Mouse (Mus musculus) telencephalon, adult 2 months (tissue): ENCODE measurements around the gene Arpc4.

ENCODE experiments used
- DNase-seq: peaks from one replicate; pipeline ENCODE4 v3.0.0-alpha.2; 2011; ENCODE audit warnings: low read depth, low spot score

Gene Arpc4

DNA sequence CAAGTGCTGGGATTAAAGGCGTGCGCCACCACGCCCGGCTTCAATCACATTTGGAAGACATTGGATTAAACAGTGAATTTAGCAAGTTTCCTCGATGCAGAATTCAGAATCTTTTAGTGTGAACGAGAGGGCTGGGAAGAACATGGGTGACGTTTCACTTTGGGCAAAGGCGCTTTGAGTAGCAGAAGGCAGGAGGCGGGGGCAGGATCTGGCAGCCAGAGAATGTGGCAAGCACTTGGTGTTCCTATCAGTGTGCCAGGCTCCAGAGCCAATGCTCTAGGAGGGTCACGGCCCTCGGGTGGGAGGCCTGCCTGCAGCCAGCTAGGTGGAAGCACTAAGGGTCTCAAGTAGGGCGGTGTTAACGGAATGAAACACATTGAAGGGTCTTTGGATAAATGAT lies 24.2 kb downstream of the Arpc4 start:
- DNase-seq = peak; percentile 59

DNA sequence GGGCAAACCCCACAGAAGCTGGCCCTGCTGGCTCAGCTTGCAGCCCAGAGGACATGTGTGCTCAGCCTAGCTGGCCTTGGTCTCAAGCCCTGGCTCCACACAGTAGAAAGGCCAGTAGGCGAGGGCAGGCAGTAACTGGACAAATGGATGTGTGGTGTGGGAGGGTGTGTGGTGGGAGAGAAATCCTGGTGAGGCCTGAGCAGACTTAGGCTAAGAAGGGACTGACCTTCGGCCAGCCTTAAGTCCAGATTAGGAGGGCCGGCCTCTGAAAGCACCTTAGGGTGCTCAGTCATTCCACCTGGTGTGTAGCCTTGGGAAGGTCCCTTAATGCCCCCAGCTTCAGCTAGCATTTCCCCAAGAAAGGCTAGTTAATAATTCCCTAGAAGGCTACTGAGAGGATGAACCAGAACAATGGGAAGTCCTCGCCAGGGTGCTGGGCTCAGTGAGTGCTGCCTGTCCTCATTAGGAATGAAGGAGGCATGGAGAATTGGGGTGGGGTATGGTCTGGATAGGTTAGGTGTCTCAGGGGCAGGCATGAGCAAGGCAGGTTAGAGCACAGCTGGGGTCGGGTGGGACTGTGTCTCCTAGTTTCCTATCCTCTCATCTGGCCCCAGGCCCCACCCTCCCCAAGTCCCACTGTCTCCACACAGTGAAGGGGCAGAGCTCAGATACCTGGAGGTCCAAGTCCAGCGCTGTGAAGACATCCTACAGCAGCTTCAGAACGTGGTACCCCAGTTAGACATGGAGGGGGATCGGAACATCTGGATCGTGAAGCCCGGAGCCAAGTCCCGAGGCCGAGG lies 26.9 kb downstream of the Arpc4 start:
- no peak for DNase-seq

DNA sequence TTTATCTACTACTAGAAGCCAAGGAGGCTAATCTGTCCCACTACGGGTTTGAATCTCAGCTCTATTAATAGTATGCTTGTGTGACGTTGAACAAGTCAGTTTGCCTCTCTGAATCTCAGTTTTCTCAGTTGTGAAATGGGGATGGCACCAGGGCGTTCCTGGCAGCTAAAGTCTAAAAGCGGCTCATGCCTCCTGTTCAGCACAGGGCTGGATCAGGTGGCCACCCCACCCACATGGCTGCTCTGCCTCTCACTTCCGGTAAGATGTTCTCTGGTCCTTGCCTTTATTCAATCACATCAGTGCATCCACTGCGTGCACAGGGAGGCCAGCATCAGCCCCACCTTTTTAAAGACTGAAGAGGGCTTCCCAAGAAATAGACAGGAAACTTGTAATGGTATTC lies 27.6 kb downstream of the Arpc4 start:
- peak; percentile 81 for DNase-seq

DNA sequence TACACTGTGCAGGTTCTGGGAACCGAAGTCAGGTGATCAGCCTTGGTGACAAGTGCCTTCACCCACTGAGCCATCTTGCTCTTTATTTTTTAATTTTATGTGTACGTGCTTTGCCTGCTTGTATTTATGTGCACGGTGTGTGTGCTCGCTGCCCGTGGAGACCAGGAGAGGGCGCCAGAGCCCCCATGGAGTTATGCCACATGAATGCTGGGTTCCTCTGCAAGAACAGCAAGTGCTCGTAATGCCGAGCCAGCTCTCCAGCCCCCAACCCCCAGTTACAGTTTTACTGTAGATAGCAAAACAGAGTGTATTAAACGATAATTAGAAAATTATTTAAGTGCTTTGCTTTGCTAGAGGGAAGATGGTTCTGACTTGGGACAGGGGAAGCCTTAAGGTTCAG lies 28.8 kb downstream of the Arpc4 start:
- no peak for DNase-seq

DNA sequence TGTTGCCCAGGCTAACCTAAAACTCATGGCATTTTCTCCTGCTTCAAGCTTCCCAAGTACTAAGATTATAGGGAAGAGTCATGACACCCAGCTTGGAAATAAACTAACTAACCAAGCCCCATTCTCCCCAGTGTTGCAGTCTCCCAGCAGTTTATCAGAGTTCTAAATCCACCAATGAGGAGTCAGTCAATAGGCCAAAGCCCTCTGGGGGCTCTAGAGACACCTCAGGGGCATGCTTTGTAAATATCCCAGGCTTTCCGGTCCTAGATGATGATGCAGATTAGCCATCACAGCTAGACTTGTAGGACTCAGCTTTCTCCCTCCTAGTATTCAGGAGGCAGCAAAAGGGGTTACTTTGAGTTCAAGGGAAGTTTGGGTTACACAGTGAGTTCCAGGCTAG lies 32.1 kb downstream of the Arpc4 start:
- DNase-seq = no peak

DNA sequence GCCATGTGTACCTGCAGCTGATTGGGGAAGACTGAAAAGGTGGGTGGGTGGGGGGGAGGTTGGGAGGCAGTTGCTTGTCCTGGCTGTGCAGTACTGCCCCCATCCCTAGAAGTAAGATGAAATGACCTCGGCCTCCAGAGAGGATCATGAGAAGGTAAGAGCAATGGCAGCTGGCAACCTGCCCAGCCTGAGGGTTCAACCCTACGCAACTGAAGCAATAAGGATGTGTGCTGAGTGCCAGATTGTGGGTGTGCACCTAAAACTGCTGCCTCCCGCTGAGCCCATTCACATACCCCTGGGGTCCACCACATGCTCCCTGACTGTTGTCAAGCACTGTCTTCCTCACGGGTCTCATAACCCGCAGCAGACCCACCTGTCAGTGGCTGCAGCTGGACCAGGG lies 38.5 kb downstream of the Arpc4 start:
- no peak for DNase-seq

DNA sequence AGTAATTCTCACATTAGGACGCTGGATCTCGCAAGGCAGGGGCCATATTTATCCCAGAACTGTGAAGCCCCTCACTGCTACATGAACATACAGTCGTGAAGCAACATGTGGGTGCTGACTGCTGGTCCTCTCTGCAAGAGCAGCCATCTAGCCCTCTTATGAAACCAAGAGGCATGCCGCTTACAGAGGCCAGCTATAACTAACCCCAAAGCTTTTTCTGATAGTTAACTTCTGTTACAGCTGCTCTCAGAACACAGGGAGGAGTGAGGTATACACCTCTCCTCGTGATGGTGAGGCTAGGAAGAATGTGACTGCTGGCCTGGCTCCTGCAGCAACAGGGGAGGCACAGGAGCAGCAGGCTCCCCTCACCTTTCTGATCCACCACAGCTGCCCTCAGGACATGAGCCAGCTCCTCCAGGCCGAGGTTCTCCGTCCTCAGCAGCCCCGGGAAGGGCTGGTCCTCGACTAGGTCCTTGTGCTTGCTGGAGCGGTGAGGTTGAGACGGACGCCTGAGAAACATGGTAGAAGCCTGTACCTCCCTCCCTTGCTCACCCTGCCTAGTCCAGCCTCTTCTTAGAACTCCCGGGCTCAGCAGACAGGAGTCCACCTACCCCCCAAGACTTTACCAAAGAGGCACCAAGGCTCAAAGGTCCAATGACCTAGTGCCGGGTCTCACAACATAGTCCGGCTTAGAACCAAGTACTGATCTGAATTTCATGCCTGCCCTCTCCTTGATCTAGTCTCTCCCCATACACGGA lies 40.7 kb downstream of the Arpc4 start:
- no peak for DNase-seq

DNA sequence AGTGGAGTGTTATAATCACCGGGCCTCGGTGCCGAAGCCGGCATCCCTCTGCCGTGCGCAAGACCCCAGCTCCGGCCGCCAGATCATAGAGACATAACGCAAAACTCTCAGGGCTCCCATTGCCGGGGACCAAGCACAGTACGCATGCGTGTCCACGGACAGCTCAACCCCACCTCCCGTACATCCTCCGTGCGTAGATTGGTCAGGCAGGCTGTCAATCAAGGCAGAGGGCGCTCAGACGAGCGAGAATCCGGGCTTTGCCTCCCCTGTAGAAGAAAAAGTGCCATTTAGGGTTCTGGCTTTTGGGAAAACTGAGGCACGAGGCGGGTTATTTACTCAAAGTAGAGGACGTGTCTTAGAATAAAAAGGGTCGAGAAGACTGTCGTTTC lies 41.3 kb downstream of the Arpc4 start, which contains the start of gene Rpusd3:
TSS of gene Rpusd3 (minus strand) at position 142 of the 389 bp plus-strand sequence.
- DNase-seq = peak; percentile 97

DNA sequence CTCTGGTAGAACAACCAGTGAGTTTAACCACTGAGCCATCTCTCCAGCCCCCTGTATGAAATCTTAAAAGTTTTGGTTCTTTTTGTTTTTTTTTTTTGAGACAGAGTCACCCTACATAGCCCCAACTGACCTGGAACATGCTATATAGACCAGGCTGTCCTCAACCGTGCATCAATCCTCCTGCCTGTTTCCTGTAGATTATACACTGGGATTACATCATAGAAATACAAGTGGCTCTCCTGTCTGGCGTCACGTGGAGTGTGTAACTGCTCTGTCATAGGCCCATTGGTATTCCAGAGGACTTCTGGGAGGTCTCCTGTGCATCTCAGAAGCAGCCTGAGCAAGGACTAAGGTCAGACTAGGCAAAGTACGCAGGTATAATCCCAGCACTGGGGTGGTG lies 45.1 kb downstream of the Arpc4 start:
- DNase-seq = no peak

DNA sequence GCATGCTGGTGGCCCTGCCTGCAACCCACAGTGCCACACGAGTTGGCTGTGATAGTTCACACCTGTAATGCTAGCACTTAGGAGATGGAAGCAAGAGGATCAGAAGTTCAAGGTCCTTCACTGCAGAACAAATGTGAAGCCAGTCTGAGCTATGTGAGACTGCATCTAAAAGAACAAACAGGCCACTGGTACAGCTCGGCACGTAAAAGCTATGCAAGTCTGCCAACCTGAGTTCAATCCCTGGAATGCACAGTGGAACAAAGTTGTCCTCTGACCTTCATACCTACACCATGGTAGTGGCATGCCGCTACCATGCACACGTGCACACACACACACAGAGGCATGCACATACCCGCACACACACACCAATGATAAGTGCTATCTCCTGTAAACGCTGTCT lies 46.3 kb downstream of the Arpc4 start:
- DNase-seq = no peak

DNA sequence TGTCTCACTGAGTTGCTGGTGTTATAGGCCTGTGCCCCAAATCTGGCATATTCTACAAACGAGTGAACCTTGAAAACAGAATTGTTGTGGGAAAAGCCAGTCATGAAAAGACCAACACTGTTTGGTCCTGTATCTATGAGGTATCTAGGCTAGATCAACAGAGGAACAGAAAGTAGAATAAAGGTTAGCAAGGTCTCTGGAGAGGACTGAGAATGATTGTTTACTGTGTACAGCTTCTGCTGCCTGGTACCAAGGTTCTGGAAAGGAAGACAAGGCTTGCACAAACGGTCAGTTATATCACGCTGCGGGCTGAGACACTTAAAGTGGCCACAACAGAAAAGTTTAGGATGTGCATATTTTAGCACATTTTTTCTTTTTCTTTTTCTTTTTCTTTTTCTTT lies 48.8 kb downstream of the Arpc4 start:
- no peak for DNase-seq

DNA sequence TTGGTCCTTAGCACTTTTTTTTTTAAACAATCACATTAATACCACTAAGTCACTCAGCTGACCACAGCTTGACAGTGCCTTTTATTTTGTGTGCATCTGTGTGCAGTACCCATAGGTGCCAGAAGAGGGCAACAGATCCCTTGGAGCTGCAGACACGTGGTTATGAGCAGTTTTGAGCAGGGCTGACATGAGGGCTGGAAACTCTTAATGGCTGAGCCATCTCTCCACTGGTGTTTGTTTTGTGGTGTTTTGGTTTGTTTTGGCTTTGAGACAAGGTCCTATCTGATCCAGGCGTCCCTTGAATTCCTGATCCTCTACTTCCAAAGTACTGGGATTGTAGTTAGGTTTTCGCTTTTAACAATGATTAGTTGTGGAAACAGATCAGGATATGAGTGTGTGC lies 49.5 kb downstream of the Arpc4 start:
- no peak for DNase-seq

DNA sequence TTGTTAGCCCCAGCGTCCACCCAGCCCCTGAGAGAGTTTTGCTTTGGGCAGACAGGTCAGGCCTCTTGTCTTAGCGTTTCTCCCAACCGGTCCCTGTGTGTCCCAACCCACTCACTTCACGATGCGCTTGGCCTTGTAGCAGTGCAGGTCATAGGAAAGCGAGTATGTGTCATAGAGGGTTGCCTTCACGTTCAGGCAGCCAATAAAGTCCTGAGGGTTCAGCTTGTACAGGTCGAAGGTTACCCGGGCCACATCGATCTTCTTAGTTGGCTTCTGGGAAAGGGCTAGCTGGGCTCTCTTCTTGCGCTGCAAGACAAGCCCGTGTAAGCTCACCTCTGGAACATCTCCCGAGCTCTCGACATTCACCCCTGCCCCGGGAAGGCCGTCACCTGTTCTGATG lies 50.1 kb downstream of the Arpc4 start:
- no peak for DNase-seq

DNA sequence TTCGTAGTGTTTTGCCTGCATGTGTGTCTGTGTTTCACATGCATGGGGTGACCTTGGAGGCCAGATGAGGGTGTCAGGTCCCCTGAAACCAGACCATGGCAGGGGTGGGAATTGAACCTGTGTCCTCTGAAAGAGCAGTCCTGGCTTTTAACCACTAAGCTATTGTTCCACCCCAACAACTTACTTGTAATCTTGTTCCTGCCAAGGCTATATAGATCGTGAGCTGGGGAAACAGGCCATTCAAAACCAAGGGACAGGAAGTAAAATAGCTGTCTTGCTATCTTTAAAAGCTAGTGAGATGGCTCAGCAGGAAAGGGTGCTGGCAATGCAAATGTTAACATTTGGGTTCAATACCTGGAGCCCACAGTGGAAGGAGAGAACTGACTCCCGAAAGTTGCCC lies 52.0 kb downstream of the Arpc4 start:
- DNase-seq = no peak

DNA sequence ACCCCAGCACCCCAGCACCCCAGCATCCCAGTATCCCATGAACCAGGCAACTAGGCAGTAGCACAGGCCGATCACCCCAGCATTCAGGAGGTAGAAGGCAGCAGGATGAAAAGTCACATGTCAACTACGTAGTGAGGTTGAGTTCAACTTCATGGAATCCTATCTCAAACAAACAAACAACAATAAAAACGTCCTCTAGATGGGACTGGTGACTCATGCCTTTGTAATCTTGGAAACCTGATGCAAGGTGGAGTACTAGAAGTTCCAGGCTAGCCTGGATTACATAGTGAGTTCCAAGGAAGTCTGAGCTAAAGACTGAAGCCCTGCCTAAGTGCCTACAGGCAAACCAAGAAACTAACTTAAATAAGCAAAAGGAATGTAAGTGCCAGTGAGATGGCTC lies 52.9 kb downstream of the Arpc4 start:
- no peak for DNase-seq

DNA sequence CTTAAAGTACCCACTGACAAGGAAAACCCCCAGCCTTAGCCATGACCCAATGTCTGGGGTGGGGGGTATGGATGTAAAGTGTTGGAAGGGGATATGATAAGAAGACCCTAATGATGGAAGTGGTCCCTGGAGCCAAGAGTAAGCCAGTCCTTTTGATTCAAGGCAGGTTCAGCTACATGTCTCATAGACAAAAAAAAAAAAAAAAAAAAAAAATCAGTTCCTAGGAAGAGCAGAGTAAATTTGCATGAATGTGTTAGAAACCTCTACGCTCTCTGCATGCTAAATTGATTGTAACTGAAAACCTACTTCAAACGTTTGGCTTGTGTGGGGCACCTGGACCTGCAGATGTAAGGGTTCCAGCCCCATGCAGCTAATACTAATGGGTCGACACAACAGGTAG lies 53.9 kb downstream of the Arpc4 start:
- no peak for DNase-seq

DNA sequence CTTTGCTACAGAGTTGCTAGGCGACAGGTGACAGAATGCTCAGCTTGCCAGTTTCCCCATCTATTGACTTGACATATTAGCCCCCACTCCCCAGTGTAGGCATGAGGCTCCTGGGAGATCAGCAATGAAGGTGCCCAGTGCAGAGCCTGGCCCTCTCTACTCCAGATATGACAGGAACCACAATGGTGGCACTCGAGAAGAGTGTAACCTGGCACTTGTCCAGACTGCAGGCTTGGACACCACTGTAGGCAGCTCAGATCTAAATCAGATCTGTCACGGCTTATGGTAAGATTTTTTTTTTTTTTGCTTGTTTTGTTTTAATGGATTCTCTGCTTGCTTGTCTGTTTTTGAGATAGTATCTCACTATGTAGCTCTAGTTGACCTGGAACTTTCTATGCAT lies 55.7 kb downstream of the Arpc4 start:
- no peak for DNase-seq

DNA sequence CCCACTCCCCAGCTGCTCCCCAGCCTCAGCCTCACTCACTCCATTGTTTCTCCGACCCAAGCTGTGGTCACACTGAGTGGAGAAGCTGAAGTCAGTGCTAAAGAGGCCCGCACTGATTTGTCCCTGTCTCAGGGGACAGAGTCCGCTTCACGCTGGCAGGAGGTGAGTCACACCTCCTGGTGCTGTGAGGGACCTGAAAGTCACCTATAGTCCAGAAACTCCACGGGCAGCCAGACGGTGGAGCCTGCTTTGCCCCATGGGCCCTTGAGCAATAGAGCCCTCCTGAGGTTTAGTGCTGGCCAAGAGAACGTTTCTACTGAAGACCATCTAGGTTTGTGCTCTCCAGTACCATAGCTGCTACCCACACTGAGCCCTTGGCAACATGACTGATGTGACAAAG lies 56.8 kb downstream of the Arpc4 start:
- no peak for DNase-seq

DNA sequence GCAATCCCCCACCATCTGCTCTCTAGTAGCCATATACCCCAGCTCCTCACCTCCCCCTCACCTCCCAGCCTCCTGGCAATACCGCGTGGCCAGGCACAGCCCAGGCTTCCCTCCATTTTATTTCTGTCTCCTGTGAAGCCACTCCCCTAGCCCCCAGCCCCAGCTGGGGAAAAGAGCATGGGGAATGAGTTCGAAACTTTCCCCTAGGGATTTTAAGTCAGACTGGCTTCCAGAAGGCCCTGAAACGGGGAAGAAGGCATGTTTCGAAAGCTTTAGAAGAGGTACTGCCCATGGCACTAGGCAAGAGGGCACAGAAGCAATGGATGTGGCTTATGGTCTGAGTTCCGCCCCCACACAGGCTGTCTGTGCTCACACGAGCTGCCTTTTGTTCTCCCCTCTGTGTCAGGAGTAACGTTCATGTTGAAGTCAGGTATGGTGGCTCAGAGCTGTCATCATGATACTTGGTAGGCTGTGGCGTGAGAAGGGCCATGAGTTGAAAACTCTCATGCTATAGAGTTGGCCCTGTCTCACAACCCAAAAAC lies 57.8 kb downstream of the Arpc4 start, which contains the start of gene Cidec:
TSS of gene Cidec (minus strand) at position 97 of the 542 bp plus-strand sequence.
- DNase-seq = no peak

DNA sequence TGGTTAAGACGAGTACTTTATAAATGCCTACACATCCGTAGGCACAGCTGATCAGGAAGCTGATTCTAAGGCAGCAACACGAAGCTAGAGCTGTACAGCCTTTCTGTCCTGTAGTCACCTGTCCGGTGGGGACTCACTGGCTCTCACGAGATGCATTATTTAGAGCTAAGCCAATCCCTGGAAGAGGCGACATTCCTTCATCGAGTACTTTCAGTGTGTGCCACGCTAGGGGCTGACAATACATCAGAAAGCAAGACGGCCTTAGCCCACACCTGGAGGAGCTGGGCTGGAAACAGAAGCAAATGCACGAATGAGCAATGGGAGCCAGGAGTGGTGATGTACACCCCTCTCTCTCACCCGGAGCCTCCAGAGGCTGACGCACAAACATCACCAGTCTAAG lies 59.2 kb downstream of the Arpc4 start:
- no peak for DNase-seq

DNA sequence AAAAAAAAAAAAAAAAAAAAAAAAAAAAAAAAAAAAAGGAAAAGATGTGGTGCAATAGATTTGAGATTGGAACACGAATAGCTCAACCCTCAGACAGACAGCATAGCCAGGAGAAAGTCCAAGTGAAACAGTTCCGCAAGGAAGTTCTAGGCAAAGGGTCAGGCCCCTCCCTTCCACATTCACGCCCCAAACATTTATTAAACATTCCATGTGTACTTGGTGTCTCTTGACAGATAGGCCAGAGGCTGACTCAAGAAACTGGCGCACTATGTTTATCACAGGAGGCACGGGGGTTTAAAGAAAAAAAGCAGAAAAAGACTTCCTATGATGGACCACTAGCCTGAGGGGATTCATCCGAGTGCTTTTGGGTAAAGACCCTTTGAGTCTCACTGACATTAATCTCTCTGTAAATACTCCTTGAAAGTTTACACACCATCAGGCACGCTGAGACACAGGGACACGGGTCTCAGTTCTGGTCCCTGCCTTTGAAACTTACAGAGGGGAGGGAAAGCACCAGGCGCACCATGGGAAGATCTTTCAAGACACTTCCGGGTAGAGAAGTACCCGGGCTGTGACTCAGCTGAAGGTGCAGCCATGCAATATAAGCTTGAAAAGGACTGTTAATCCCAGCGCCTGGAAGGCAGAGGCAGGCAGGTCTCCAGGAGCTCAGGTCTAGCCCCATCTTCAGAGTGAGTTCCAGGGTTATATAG lies 61.0 kb downstream of the Arpc4 start:
- DNase-seq = no peak
